Mouse (Mus musculus): ENCODE data around the gene Nicn1.

Gene Nicn1

GRCm38 (mm10) chr9:108290016-108290750, at the start of gene Nicn1:
Gene Nicn1, plus strand, starts transcription at chr9:108290429.
- DNase-seq = peak; percentile 100

GRCm38 (mm10) chr9:108244540-108244939, 45.7 kb upstream of the Nicn1 start:
- DNase-seq = no peak

GRCm38 (mm10) chr9:108244984-108245383, 45.2 kb upstream of the Nicn1 start:
- DNase-seq = no peak

- no peak for DNase-seq
These were observed 41.3 kb upstream of the Nicn1 start for GRCm38 (mm10) chr9:108248957-108249356.

GRCm38 (mm10) chr9:108251877-108252276, 38.4 kb upstream of the Nicn1 start:
- DNase-seq = peak; percentile 97

GRCm38 (mm10) chr9:108252766-108253165, 37.5 kb upstream of the Nicn1 start:
- DNase-seq = no peak

- DNase-seq = peak; percentile 91
These were observed 29.7 kb upstream of the Nicn1 start for GRCm38 (mm10) chr9:108260526-108260925.

- peak; percentile 94 for DNase-seq
These were observed 28.4 kb upstream of the Nicn1 start for GRCm38 (mm10) chr9:108261865-108262264.

- DNase-seq = peak; percentile 95
These were observed 27.7 kb upstream of the Nicn1 start for GRCm38 (mm10) chr9:108262494-108263049.

- DNase-seq = no peak
These were observed 27.0 kb upstream of the Nicn1 start for GRCm38 (mm10) chr9:108263131-108263681.

GRCm38 (mm10) chr9:108263690-108264190, 26.5 kb upstream of the Nicn1 start, which contains the start of gene Dag1:
Gene Dag1, minus strand, starts transcription at chr9:108263958.
- peak; percentile 100 for DNase-seq

GRCm38 (mm10) chr9:108264191-108264921, 25.9 kb upstream of the Nicn1 start:
- DNase-seq = peak; percentile 96

GRCm38 (mm10) chr9:108266261-108266935, 23.8 kb upstream of the Nicn1 start:
- no peak for DNase-seq

- DNase-seq = peak; percentile 97
These were observed 22.5 kb upstream of the Nicn1 start for GRCm38 (mm10) chr9:108267691-108268090.

GRCm38 (mm10) chr9:108268701-108269100, 21.5 kb upstream of the Nicn1 start:
- DNase-seq = peak; percentile 94

GRCm38 (mm10) chr9:108271941-108272340, 18.3 kb upstream of the Nicn1 start:
- no peak for DNase-seq

- DNase-seq = no peak
These were observed 17.5 kb upstream of the Nicn1 start for GRCm38 (mm10) chr9:108272691-108273090.

- DNase-seq = no peak
These were observed 16.7 kb upstream of the Nicn1 start for GRCm38 (mm10) chr9:108273485-108273884.

GRCm38 (mm10) chr9:108274476-108275330, 15.5 kb upstream of the Nicn1 start:
- no peak for DNase-seq

- no peak for DNase-seq
These were observed 14.9 kb upstream of the Nicn1 start for GRCm38 (mm10) chr9:108275331-108275659.

GRCm38 (mm10) chr9:108278697-108279450, 11.4 kb upstream of the Nicn1 start:
- DNase-seq = peak; percentile 93
